Comparison of ENCODE assay signal across 11 mouse cellular contexts in genomic region chr6:30525456-30526332, GRCm38 (mm10). TPM values are rescaled to one million over a fixed set of nuclear protein-coding genes. Genes with fewer than 3 reads are reported as not detected.
A peak's percentile ranks its signal among the peaks of the same experiment; 100 is the strongest.
DNase-seq lines count a peak whose midpoint lies in the region; ATAC-seq lines count a peak whose summit lies in the region.
"Had no signal": no experiment of that assay in that cellular context is flagged by ENCODE, and none has a peak within 500 bp of the region (broad histone marks: within the 10 kb centered on the region; RNA-seq: fewer than 3 reads in every experiment).

No protein-coding gene starts in this region.

- ATAC-seq in heart, embryonic 11.5 days (replicated peaks; ENCODE audit: insufficient number of reproducible peaks, low FRiP score, low TSS enrichment) = no peak
- no peak for ATAC-seq in kidney, embryonic 16.5 days (ENCODE audit: low FRiP score, low TSS enrichment)

- no peaks in the 10 kb centered on the region for H3K9me3 ChIP-seq in heart, embryonic 11.5 days (replicated peaks; ENCODE audit: control insufficient read depth, low read length)
- H3K9me3 ChIP-seq in kidney, embryonic 16.5 days (ENCODE audit: low read length) = no peaks in the 10 kb centered on the region

- H3K9ac ChIP-seq in heart, embryonic 11.5 days (ENCODE audit: low read depth, low read length) = no peak overlapping the region
- 0 out of 2 replicates have a peak overlapping the region, but pooled peaks have one; percentile 2 for H3K9ac ChIP-seq in kidney, embryonic 16.5 days (replicated peaks; ENCODE audit: low read length)
- H3K9ac ChIP-seq: liver, embryonic 14.5 days had no signal

- H3K4me1 ChIP-seq in heart, embryonic 11.5 days (ENCODE audit: control insufficient read depth, insufficient read depth, low read length) = peaks cover 48% of the 10 kb centered on the region
- peaks cover 44% of the 10 kb centered on the region for H3K4me1 ChIP-seq in kidney, embryonic 16.5 days (ENCODE audit: insufficient read depth, low read length)

- no peak overlapping the region for H3K4me3 ChIP-seq in heart, embryonic 11.5 days (ENCODE audit: low read depth, low read length)
- no peak overlapping the region for H3K4me3 ChIP-seq in kidney, embryonic 16.5 days (ENCODE audit: low read length)

- peak overlapping the region; percentile 91 for H3K27ac ChIP-seq in heart, embryonic 11.5 days (ENCODE audit: low read depth, low read length)
- H3K27ac ChIP-seq in kidney, embryonic 16.5 days (ENCODE audit: low read length) = peak overlapping the region; percentile 96
- H3K27ac ChIP-seq: liver, embryonic 14.5 days had no signal

- 40% methylated on average over 7 of the region's 7 CpGs for WGBS in heart, embryonic 11.5 days (ENCODE audit: insufficient replicate concordance)
- 36% methylated on average over 7 of the region's 7 CpGs for WGBS in kidney, embryonic 16.5 days

- intact Hi-C loops in heart, postnatal 36 days (cut with DNase I) = no loop called here

- no peaks in the 10 kb centered on the region for H3K36me3 ChIP-seq in heart, embryonic 11.5 days (ENCODE audit: control insufficient read depth, insufficient read depth, low read length)
- no peaks in the 10 kb centered on the region for H3K36me3 ChIP-seq in kidney, embryonic 16.5 days (ENCODE audit: insufficient read depth, low read length)

- DNase-seq in heart, postnatal 36 days = no peak
- DNase-seq in retina, postnatal 1 day = peak; percentile 59
- DNase-seq in retina, embryonic 14.5 days (ENCODE audit: low spot score) = no peak
- DNase-seq in spleen, adult 12 weeks (ENCODE audit: low spot score) = no peak
- no peak for DNase-seq in lung, postnatal 14 days
- no peak for DNase-seq in cerebellum, adult 9-11 months
- DNase-seq: cerebellum, adult 2 months had no signal

- H3K27me3 ChIP-seq in heart, embryonic 11.5 days (ENCODE audit: control insufficient read depth, insufficient read depth, low read length) = no peaks in the 10 kb centered on the region
- no peaks in the 10 kb centered on the region for H3K27me3 ChIP-seq in kidney, embryonic 16.5 days (ENCODE audit: insufficient read depth, low read length)

- no peak overlapping the region for H3K4me2 ChIP-seq in heart, embryonic 11.5 days
- H3K4me2 ChIP-seq in kidney, embryonic 16.5 days (replicated peaks; ENCODE audit: low read depth, low read length) = no peak overlapping the region

RNA-seq across cellular contexts. Expression of gene Cpa2, which starts 15.7 kb away (rescaled TPM):
- 8.3 and 11.7 TPM in 2 replicates for polyA plus RNA-seq in heart, embryonic 11.5 days (2014; fragmentation: Nextera tagmentation; extraction: Ambion mirVana)
- not detected for total RNA-seq in heart, postnatal 36 days (2021)
- polyA plus RNA-seq in kidney, embryonic 16.5 days (2015; fragmentation: Nextera tagmentation; extraction: Ambion mirVana) = 15.9 and 17.5 TPM in 2 replicates
- total RNA-seq: neutrophil, adult 5-6 weeks had no signal

RNA-seq across cellular contexts. Expression of gene Ssmem1, which starts 16.0 kb away (rescaled TPM):
- polyA plus RNA-seq in heart, embryonic 11.5 days (2014; fragmentation: Nextera tagmentation; extraction: Ambion mirVana) = 0.62 TPM in 1 of 2 replicates, not detected in the other
- total RNA-seq in heart, postnatal 36 days (2021) = under 1 TPM; 0.22 to 0.31 TPM
- polyA plus RNA-seq in kidney, embryonic 16.5 days (2015; fragmentation: Nextera tagmentation; extraction: Ambion mirVana) = 0.17 and 0.37 TPM in 2 replicates
- total RNA-seq: neutrophil, adult 5-6 weeks had no signal

RNA-seq across cellular contexts. Expression of gene Tmem209, which starts 16.1 kb away (rescaled TPM):
- polyA plus RNA-seq in heart, embryonic 11.5 days (2014; fragmentation: Nextera tagmentation; extraction: Ambion mirVana) = 29.3 and 30.9 TPM in 2 replicates
- 1 to 10 TPM; 8.3 to 8.4 TPM for total RNA-seq in heart, postnatal 36 days (2021)
- 45.6 and 51.4 TPM in 2 replicates for polyA plus RNA-seq in kidney, embryonic 16.5 days (2015; fragmentation: Nextera tagmentation; extraction: Ambion mirVana)

RNA-seq across cellular contexts. Expression of gene Cpa4, which starts 42.5 kb away (rescaled TPM):
- polyA plus RNA-seq in heart, embryonic 11.5 days (2014; fragmentation: Nextera tagmentation; extraction: Ambion mirVana) = 2.4 TPM in 2 replicates
- total RNA-seq in heart, postnatal 36 days (2021) = not detected
- 0.12 and 0.14 TPM in 2 replicates for polyA plus RNA-seq in kidney, embryonic 16.5 days (2015; fragmentation: Nextera tagmentation; extraction: Ambion mirVana)
- total RNA-seq: neutrophil, adult 5-6 weeks had no signal
